Mouse (Mus musculus): ENCODE results near the gene Zfp36l2. TPM values are rescaled to one million over a fixed set of nuclear protein-coding genes. Genes with fewer than 3 reads are reported as not detected.
A peak's percentile ranks its signal among the peaks of the same experiment; 100 is the strongest.

Gene Zfp36l2
- polyA plus RNA-seq, 1 experiment from 2014 or later, result 15.6 TPM

DNA sequence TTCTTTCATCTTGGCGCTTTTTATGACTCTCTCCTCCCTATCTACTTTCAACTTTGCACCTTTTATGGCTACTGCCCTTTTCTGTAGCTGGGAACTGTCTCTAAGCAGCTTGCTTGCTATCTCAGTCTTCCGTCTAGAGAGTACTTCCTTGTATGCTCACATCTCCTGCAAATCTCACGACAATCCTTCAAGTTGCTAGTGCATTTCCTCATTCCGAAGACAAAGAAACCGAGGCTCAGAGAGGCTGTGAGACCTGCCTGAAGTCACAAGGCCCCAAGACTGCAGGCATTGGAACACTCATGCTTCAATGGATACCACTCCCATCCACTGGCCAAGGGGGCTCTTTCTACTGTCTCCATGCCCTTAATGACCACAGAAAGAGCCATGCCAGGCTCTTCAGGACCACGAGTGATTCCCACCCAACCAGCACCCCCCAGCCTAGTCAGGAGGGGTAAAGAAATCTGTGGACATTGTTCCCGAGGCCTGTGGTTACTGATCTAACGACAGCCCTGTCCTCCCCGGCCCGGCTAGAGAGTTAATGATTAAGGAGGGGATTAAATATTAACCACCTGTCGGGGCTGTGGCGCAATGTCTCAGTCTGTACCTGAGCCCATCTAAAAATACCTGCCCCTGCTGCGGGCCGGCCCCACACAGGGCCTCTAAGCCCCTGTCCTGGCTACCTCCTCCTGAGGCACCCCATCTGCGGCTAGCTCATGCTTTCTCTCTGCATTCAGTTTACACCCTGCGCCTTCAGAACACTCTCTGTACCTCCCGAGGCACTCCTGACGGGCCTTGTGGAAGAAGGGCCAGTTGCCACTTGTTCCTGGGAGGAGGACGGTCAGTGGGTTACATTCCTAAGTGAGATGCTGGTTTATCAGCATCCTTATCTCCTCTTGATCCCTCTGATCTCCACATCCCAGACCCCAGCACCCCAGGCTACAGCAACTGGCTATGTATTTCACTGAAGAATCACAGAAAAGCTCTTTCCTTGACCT lies 30.7 kb downstream of the Zfp36l2 start:
- no peak overlapping the region for H3K4me2 ChIP-seq (replicated peaks; ENCODE audit: low read depth, low read length)
- H3K9me3 ChIP-seq (ENCODE audit: low read length), result no peaks in the 10 kb centered on the region
- TF ChIP-seq EP300 (IDR thresholded peaks at IDR 0.05), result no peak
- TF ChIP-seq CTCF (IDR thresholded peaks at IDR 0.05), result no peak
- 0 out of 2 replicates have a peak, but pooled peaks cover 3% of the 10 kb centered on the region for H3K27me3 ChIP-seq (replicated peaks; ENCODE audit: insufficient read depth, low read length)
- no peaks in the 10 kb centered on the region for H3K36me3 ChIP-seq (ENCODE audit: insufficient read depth, low read length)
- peak; percentile 80 for ATAC-seq
- H3K4me1 ChIP-seq (ENCODE audit: insufficient read depth, low read depth, low read length), result peaks cover 11% of the 10 kb centered on the region
- peak; percentile 63 for DNase-seq (ENCODE audit: low spot score)
- peak overlapping the region; percentile 34 for H3K27ac ChIP-seq (ENCODE audit: low read length)
- H3K9ac ChIP-seq (replicated peaks; ENCODE audit: low read depth), result no peak overlapping the region
- no peak overlapping the region for H3K4me3 ChIP-seq (ENCODE audit: low read depth, low read length)
- WGBS, result 42% methylated on average over 19 of the region's 19 CpGs

DNA sequence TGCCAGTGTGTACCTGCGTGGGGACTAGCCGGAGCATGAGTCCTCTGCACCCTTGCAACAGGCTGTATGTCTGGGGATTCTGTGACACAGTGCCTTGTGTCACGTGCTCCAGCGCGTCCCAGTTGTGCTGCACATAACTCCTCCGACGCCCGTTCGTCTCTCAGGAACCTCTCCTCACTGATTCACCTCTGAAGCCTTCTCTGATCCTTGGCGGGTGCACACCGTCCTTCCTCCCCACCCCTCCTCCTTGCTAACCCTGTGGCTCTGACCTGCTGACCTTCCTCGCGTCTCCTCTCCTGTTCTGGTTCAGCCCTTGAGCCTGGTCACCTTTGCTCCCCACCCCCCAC lies 31.5 kb downstream of the Zfp36l2 start:
- no peak for DNase-seq (ENCODE audit: low spot score)
- H3K27ac ChIP-seq (ENCODE audit: low read length), result no peak overlapping the region
- H3K4me2 ChIP-seq (replicated peaks; ENCODE audit: low read depth, low read length), result no peak overlapping the region
- TF ChIP-seq CTCF (IDR thresholded peaks at IDR 0.05) (no peak), EP300 (IDR thresholded peaks at IDR 0.05) (no peak)
- no peaks in the 10 kb centered on the region for H3K9me3 ChIP-seq (ENCODE audit: low read length)
- 0 out of 2 replicates have a peak, but pooled peaks cover 3% of the 10 kb centered on the region for H3K27me3 ChIP-seq (replicated peaks; ENCODE audit: insufficient read depth, low read length)
- no peak for ATAC-seq
- H3K36me3 ChIP-seq (ENCODE audit: insufficient read depth, low read length), result no peaks in the 10 kb centered on the region
- H3K4me3 ChIP-seq (ENCODE audit: low read depth, low read length), result no peak overlapping the region
- H3K9ac ChIP-seq (replicated peaks; ENCODE audit: low read depth), result no peak overlapping the region
- peaks cover 2% of the 10 kb centered on the region; the same call in 1 of the 2 replicates for H3K4me1 ChIP-seq (ENCODE audit: insufficient read depth, low read depth, low read length)
- 45% methylated on average over 13 of the region's 13 CpGs for WGBS

DNA sequence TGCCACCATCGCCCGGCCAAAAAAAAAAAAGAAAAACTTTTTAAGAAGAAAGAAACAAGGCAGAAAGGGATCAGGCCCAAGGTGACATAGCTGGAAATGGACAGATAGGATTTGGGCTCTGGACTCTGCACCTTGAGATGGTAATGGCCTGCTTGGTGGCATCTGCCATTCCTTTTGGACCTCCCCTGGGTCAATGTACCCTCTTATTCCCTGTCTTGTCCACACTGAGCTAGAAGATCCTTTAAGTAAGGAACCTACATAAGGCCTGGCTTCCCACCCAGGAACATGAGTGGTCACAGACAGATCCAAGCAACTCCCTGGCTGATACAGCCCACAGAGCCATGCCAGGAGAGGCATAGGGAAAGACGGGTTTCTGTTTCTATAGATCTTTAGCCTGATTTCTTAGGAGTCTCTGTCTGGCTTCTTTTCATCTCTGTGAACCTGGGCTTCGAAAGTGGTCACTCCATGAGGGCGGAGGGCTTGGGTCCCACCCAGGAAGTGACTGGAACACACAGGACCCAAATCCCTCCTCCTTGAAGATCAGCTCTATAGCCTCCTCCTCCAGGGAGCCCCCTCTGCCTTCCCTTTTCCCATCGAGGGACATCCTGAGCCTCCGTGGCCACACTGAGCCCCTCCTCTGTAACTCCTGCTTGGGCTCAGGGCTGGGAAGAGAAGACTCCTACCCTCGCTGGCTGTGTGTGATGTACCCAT lies 32.1 kb downstream of the Zfp36l2 start:
- Histone ChIP-seq H3K27ac (ENCODE audit: low read length) (no peak overlapping the region), H3K9ac (replicated peaks; ENCODE audit: low read depth) (no peak overlapping the region), H3K4me2 (replicated peaks; ENCODE audit: low read depth, low read length) (no peak overlapping the region), H3K27me3 (replicated peaks; ENCODE audit: insufficient read depth, low read length) (0 out of 2 replicates have a peak, but pooled peaks cover 3% of the 10 kb centered on the region), H3K36me3 (ENCODE audit: insufficient read depth, low read length) (no peaks in the 10 kb centered on the region), H3K4me3 (ENCODE audit: low read depth, low read length) (no peak overlapping the region), H3K4me1 (ENCODE audit: insufficient read depth, low read depth, low read length) (no peaks in the 10 kb centered on the region; the same call in 1 of the 2 replicates), H3K9me3 (ENCODE audit: low read length) (no peaks in the 10 kb centered on the region)
- no peak for ATAC-seq
- TF ChIP-seq CTCF (IDR thresholded peaks at IDR 0.05), result no peak
- no peak for TF ChIP-seq EP300 (IDR thresholded peaks at IDR 0.05)
- DNase-seq (ENCODE audit: low spot score), result no peak
- WGBS, result 73% methylated on average over 8 of the region's 8 CpGs

DNA sequence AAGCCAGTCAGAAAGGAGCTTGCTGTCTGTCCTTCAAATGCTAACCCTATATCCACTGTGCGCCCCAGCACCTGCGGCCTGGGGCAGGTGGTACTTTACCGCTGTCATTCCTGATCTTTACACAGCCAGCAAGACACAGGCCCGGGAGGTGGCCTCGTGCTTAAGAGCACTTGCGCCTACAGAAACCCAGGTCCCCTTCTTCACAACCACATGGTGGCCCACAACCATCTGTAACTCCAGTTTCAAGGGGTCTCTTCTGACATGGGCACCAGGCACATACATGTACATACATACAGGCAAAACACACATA lies 32.8 kb downstream of the Zfp36l2 start:
- ATAC-seq (no peak), DNase-seq (ENCODE audit: low spot score) (no peak)
- Histone ChIP-seq H3K9me3 (ENCODE audit: low read length) (no peaks in the 10 kb centered on the region), H3K4me3 (ENCODE audit: low read depth, low read length) (no peak overlapping the region), H3K27me3 (replicated peaks; ENCODE audit: insufficient read depth, low read length) (0 out of 2 replicates have a peak, but pooled peaks cover 3% of the 10 kb centered on the region), H3K9ac (replicated peaks; ENCODE audit: low read depth) (no peak overlapping the region), H3K4me2 (replicated peaks; ENCODE audit: low read depth, low read length) (no peak overlapping the region), H3K27ac (ENCODE audit: low read length) (no peak overlapping the region), H3K4me1 (ENCODE audit: insufficient read depth, low read depth, low read length) (no peaks in the 10 kb centered on the region; the same call in 1 of the 2 replicates), H3K36me3 (ENCODE audit: insufficient read depth, low read length) (no peaks in the 10 kb centered on the region)
- 86% methylated on average over 6 of the region's 6 CpGs for WGBS
- TF ChIP-seq EP300 (IDR thresholded peaks at IDR 0.05), result no peak
- TF ChIP-seq CTCF (IDR thresholded peaks at IDR 0.05), result no peak

DNA sequence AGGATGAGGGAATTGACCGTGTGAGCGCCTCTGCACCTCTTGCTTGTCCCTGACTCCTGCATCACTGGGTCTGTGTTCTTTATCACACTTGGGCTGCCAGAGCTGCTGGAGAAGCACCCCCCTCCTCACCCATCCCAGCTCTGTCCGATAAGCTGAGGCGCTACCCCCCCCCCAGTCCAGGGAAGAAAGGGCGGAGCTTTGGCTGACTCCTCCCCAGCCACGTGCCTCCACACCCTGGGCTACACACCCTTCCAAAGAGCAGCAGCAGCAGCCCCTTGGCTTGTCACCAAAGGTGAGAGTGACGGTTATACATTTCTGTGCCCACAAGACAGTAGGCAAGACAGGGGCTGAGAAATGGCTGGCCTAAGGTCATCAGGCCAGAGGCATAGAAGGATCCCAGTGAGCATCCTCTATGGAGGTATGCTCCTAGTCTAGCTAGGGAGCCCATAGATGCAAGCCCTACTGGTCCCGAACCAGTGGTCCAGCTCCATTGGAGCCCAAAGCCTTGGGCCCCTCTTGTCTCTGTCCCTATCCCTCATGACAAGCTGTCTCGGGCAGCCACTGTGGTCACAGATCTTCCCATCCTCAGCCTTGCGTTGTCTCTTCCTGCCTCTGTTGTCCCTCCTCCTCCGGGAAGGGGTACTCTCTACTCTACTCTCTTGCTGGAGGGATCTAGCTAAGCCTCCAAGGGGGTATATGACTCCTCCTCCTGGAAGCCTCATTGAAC lies 33.3 kb downstream of the Zfp36l2 start:
- no peak for DNase-seq (ENCODE audit: low spot score)
- ATAC-seq, result no peak
- TF ChIP-seq CTCF (IDR thresholded peaks at IDR 0.05) (no peak), EP300 (IDR thresholded peaks at IDR 0.05) (no peak)
- no peak overlapping the region for H3K4me3 ChIP-seq (ENCODE audit: low read depth, low read length)
- no peaks in the 10 kb centered on the region; the same call in 1 of the 2 replicates for H3K4me1 ChIP-seq (ENCODE audit: insufficient read depth, low read depth, low read length)
- H3K4me2 ChIP-seq (replicated peaks; ENCODE audit: low read depth, low read length), result no peak overlapping the region
- no peaks in the 10 kb centered on the region for H3K36me3 ChIP-seq (ENCODE audit: insufficient read depth, low read length)
- no peak overlapping the region for H3K27ac ChIP-seq (ENCODE audit: low read length)
- H3K9me3 ChIP-seq (ENCODE audit: low read length), result no peaks in the 10 kb centered on the region
- no peak overlapping the region for H3K9ac ChIP-seq (replicated peaks; ENCODE audit: low read depth)
- 80% methylated on average over 11 of the region's 11 CpGs for WGBS
- 0 out of 2 replicates have a peak, but pooled peaks cover 3% of the 10 kb centered on the region for H3K27me3 ChIP-seq (replicated peaks; ENCODE audit: insufficient read depth, low read length)
